Mouse (Mus musculus): Measurements from ENCODE around the gene Gm7073.

GRCm38 (mm10) chrX:60570539-60570938, 31.5 kb upstream of the Gm7073 start:
- TF ChIP-seq CTCF (IDR thresholded peaks at IDR 0.05; ENCODE audit: low read depth, low read length) (no peak), GATA1 (IDR thresholded peaks at IDR 0.05; ENCODE audit: borderline replicate concordance, low read length) (no peak), GATA2 (IDR thresholded peaks at IDR 0.05; ENCODE audit: borderline replicate concordance, low read depth, low read length) (no peak), TAL1 (conservative IDR thresholded peaks at IDR 0.05; ENCODE audit: low read depth, low read length) (no peak)
